Mouse (Mus musculus): ENCODE results near the gene Speer4d. TPM values are rescaled to one million over a fixed set of nuclear protein-coding genes. Genes with fewer than 3 reads are reported as not detected.
"Not testable (repeated sequence)": the region's sequence is repeated elsewhere in the genome, so short reads cannot be mapped to it uniquely, and the experiment has no call there.

Gene Speer4d
- not detected in 2 replicates for polyA plus RNA-seq (2015; fragmentation: Nextera tagmentation; extraction: Ambion mirVana)

DNA sequence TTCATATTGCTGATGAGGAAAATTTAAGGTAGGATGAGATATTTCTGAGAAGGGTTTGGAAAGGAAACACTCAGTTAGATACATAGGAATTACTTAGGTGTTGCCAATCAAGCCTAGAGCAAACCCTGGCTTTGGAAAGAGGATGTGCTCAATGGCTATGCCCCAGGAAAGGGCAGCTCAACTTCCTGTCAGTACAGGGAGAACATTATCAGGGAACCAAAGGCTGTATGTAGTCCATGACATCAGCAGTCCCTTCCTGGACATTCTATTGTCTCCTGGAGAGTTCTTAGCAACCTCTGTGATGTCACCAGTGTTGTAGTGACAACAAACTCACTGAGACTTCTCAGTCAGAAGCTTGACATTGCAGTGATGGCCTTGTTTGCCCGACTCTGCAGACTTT is at the start of gene Speer4d:
Gene Speer4d (plus strand): TSS at position 301 of the 400 bp plus-strand sequence.
- not testable (repeated sequence) for H3K27ac ChIP-seq; ATAC-seq (ENCODE audit: low read depth); H3K27me3 ChIP-seq; H3K4me2 ChIP-seq; H3K4me1 ChIP-seq (replicated peaks); H3K9me3 ChIP-seq (replicated peaks); H3K36me3 ChIP-seq; H3K9ac ChIP-seq; DNase-seq; H3K4me3 ChIP-seq (replicated peaks)
- 33% methylated on average over 1 of the region's 1 CpGs for WGBS (ENCODE audit: insufficient replicate concordance)

DNA sequence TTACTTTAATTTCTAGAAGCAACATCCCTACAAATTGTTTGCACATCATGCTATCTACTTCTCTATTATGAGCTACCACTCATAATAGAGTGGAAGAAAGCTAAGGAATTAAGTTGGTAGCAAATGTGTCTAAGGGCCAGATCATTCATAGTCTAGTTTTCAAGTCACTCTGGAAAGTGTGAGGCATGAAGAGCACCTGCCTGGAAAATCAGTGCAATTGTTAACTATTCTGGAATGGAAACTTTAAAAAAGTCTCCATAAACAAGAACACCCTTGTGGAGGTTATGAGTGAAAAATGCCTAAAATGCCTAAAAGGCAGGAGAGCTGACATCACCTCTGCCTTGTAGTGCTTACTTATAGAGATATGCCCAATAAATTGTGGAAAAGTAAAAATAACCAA is 45.1 kb upstream of the Speer4d start:
- not testable (repeated sequence) for H3K9ac ChIP-seq; H3K27ac ChIP-seq; DNase-seq; ATAC-seq (ENCODE audit: low read depth); H3K9me3 ChIP-seq (replicated peaks); H3K36me3 ChIP-seq; H3K4me3 ChIP-seq (replicated peaks); H3K4me1 ChIP-seq (replicated peaks); H3K4me2 ChIP-seq; H3K27me3 ChIP-seq

DNA sequence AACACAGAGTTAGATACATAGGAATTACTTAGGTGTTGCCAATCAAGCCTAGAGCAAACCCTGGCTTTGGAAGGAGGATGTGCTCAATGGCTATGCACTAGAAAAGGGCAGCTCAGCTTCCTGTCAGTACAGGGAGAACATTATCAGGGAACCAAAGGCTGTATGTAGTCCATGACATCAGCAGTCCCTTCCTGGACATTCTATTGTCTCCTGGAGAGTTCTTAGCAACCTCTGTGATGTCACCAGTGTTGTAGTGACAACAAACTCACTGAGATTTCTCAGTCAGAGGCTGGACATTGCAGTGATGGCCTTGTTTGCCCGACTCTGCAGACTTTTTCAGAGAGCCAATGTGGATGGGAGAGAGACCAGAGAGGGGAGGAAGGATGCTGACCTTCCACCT is 41.8 kb upstream of the Speer4d start, which contains the start of gene Gm21083:
Gene Gm21083 (plus strand): TSS at position 301 of the 400 bp plus-strand sequence.
- not testable (repeated sequence) for ATAC-seq (ENCODE audit: low read depth); H3K4me1 ChIP-seq (replicated peaks); H3K4me3 ChIP-seq (replicated peaks); H3K36me3 ChIP-seq; H3K27ac ChIP-seq; H3K9ac ChIP-seq; DNase-seq; H3K27me3 ChIP-seq; H3K9me3 ChIP-seq (replicated peaks); H3K4me2 ChIP-seq
- WGBS (ENCODE audit: insufficient replicate concordance) = 20% methylated on average over 1 of the region's 1 CpGs

DNA sequence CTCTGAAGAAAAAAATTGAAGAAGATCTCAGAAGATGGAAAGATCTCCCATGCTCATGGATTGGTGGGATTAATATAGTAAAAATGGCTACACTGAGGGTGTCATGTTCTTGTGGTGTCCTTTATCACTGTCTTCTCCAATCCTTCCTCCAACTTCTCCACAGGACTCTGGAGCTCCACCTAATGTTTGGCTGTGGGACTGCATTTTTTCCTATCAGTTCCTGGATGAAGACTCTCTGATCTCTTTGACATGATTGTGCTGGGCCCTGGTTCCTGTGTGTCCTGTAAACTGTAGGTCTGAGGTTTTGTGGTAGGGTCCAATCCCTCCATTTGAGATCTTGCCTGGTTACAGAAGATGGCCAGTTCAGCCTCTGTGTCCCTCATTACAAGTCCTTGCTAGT is 32.5 kb upstream of the Speer4d start:
- not testable (repeated sequence) for H3K4me1 ChIP-seq (replicated peaks); H3K9ac ChIP-seq; H3K27me3 ChIP-seq; H3K9me3 ChIP-seq (replicated peaks); H3K27ac ChIP-seq; DNase-seq; H3K36me3 ChIP-seq; ATAC-seq (ENCODE audit: low read depth); H3K4me2 ChIP-seq; H3K4me3 ChIP-seq (replicated peaks)

DNA sequence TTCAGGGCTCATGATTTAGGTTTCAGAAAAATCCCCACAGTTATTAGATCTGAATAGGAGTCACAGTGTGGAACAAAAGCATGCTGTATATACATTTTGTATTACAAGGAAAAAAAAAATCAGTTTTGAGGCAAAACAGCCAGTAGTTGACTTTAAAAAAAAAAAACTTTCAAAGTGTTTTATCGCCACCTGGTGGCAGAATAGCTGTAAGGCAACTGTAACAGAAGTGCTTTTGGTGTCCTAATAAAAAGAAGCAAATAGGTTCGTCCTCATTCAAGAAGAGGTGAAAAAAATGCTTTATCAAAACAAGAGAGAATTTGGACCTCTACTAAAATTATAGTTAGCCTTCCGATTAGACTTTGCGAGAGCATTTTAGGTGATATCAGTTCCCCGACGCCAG is 30.6 kb upstream of the Speer4d start:
- H3K36me3 ChIP-seq; H3K27ac ChIP-seq; H3K4me1 ChIP-seq (replicated peaks); H3K9ac ChIP-seq; ATAC-seq (ENCODE audit: low read depth); H3K27me3 ChIP-seq; H3K9me3 ChIP-seq (replicated peaks); H3K4me3 ChIP-seq (replicated peaks); DNase-seq; H3K4me2 ChIP-seq: not testable (repeated sequence)
- 31% methylated on average over 6 of the region's 6 CpGs for WGBS (ENCODE audit: insufficient replicate concordance)

DNA sequence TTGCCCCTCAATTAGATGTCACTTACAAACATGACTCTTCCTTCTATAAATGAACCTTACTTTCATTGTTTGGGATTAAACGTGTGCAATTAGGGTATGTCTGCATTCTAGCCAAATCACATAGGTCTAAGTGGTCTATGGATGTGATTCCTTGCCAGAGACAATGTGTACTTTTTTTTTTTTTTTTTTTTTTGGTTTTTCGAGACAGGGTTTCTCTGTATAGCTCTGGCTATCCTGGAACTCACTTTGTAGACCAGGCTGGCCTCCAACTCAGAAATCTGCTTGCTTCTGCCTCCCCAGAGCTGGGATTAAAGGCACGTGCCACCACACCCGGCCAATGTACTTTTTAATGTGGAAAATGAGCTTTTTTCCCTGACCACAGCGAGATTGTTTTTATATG is 28.2 kb upstream of the Speer4d start:
- not testable (repeated sequence) for DNase-seq; H3K4me2 ChIP-seq; H3K9ac ChIP-seq; H3K4me1 ChIP-seq (replicated peaks); H3K9me3 ChIP-seq (replicated peaks); H3K27ac ChIP-seq; ATAC-seq (ENCODE audit: low read depth); H3K27me3 ChIP-seq; H3K36me3 ChIP-seq; H3K4me3 ChIP-seq (replicated peaks)
- WGBS (ENCODE audit: insufficient replicate concordance) = 30% methylated on average over 5 of the region's 5 CpGs

DNA sequence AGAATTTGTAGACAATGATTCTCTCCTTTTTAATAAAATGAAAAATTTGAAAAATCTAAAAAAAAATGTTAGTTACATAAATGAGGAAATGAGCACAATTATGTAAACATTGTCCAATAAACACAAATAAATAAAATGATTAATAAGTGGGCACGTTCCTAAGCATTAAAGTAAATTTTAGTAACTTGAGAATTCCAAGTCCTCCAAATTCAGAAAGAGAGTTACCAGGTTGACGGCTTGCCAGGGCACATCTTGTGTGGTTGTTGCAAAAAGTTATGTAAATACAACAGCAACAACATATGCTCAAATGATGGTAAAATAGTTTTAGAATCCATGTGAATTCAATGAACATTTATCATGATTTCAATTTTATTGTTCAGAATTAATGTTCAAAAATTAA is 27.3 kb upstream of the Speer4d start:
- not testable (repeated sequence) for H3K4me2 ChIP-seq; H3K9me3 ChIP-seq (replicated peaks); H3K9ac ChIP-seq; H3K4me1 ChIP-seq (replicated peaks); H3K36me3 ChIP-seq; H3K27ac ChIP-seq; H3K4me3 ChIP-seq (replicated peaks); H3K27me3 ChIP-seq; ATAC-seq (ENCODE audit: low read depth); DNase-seq
- 50% methylated on average over 2 of the region's 2 CpGs for WGBS (ENCODE audit: insufficient replicate concordance)

DNA sequence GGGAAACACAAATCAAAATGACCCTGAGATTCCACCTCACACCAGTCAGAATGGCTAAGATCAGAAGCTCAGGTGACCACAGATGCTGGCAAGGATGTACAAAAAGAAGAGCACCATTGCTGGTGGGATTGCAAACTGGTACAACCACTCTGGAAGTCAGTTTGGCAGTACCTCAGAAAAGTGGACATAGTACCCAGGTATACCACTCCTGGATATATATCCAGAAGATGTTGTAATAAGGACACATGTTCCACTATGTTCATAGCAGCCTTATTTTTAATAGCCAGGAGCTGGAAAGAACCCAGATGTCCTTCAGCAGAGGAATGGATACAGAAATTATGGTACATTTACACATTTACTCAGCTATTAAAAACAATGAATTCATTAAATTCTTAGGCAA is 20.0 kb upstream of the Speer4d start:
- H3K9me3 ChIP-seq (replicated peaks); ATAC-seq (ENCODE audit: low read depth); H3K4me1 ChIP-seq (replicated peaks); H3K27me3 ChIP-seq; H3K4me2 ChIP-seq; H3K27ac ChIP-seq; H3K36me3 ChIP-seq; H3K9ac ChIP-seq; DNase-seq; H3K4me3 ChIP-seq (replicated peaks): not testable (repeated sequence)

DNA sequence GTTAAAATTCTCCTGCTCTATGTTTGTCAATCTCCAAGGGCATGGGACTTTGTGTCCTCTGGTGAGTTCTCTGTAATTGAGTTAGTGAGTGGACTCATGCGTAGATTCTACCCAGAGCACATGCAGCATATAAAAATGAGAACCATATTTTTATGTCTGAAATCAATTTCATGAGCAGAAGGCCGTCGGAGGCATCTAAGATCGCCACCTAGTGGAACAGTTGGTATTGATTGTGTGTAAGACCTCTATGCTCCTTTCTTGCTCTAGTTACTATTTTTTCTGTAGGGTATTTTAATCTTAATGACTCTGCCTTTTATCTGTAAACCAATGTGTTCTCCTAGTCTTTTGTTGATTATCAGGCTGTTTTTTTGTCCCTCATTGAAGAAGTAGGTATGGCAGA is 18.5 kb upstream of the Speer4d start:
- H3K9me3 ChIP-seq (replicated peaks); H3K4me1 ChIP-seq (replicated peaks); H3K9ac ChIP-seq; H3K27me3 ChIP-seq; H3K4me3 ChIP-seq (replicated peaks); H3K36me3 ChIP-seq; H3K27ac ChIP-seq; H3K4me2 ChIP-seq; DNase-seq; ATAC-seq (ENCODE audit: low read depth): not testable (repeated sequence)
- WGBS (ENCODE audit: insufficient replicate concordance) = 33% methylated on average over 4 of the region's 4 CpGs

DNA sequence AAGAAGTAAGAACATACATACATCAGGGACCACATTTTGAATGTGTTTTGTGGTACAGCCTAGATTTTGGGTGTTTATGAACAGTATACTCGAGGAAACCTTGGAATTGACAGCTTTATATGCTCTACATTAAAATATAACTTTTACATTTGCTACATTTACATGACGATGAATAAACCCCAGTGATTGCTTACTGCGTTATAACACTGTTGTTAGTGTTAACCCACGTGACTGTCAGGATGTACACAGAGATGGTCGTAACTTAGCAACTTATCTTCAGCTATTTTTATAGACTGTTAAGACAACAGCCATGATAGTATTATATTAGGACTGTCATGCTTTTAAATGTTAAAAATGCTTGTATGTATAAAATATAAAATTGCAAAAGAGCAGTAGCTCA is 17.4 kb upstream of the Speer4d start:
- not testable (repeated sequence) for ATAC-seq (ENCODE audit: low read depth); H3K36me3 ChIP-seq; H3K4me2 ChIP-seq; H3K27me3 ChIP-seq; DNase-seq; H3K9me3 ChIP-seq (replicated peaks); H3K27ac ChIP-seq; H3K4me3 ChIP-seq (replicated peaks); H3K4me1 ChIP-seq (replicated peaks); H3K9ac ChIP-seq
- 42% methylated on average over 5 of the region's 5 CpGs for WGBS (ENCODE audit: insufficient replicate concordance)

DNA sequence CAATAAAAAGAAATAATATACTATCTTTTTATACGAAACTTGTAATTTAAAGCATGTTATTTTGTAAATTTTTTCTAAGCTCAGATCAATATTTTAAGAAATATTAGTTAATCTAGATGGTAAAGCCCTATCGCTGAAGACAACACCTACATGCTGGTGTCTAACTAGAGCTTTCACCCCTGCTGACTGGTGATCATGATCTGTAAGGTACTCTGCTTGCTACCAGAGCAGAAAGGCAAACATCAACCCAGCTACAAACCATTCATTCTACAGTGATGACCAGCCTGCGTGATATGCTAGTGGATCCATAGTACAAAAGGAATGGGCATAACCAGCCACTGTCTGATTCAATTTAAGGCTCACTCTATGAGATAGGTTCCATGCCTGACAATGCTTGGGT is 16.9 kb upstream of the Speer4d start:
- 52% methylated on average over 3 of the region's 3 CpGs for WGBS (ENCODE audit: insufficient replicate concordance)
- not testable (repeated sequence) for H3K27ac ChIP-seq

DNA sequence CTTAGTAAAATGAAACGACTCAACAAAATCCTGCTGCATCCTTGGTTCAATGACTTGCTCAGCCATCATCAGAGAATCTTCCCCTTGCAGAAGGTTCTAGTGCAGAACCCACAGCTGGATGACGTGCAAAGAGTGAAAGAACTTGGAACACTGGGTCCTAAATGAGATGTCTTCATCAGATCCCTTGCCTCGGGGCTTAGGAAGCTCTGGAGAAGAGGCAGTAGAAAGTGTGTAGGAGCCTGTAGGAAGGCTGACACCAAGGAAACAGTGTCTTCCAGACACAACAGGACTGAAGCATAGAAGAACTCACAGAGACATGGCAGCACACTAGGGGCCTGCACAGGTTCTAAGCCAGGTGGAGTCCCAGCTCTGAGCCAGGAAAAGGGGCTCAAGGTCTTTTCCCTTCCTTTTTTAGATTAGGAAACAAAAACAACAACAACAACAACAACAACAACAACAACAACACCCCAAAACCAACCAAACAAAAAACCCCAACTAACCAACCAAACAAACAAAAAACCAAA is 16.4 kb upstream of the Speer4d start:
- not testable (repeated sequence) for ATAC-seq (ENCODE audit: low read depth); H3K36me3 ChIP-seq; DNase-seq; H3K9me3 ChIP-seq (replicated peaks); H3K9ac ChIP-seq; H3K4me3 ChIP-seq (replicated peaks); H3K4me2 ChIP-seq; H3K27me3 ChIP-seq; H3K27ac ChIP-seq; H3K4me1 ChIP-seq (replicated peaks)
- WGBS (ENCODE audit: insufficient replicate concordance) = 36% methylated on average over 3 of the region's 3 CpGs

More for the DNA sequence above, 16.9 kb upstream of the Speer4d start:
- H3K36me3 ChIP-seq; H3K4me2 ChIP-seq; H3K4me1 ChIP-seq (replicated peaks); H3K9ac ChIP-seq; H3K4me3 ChIP-seq (replicated peaks); H3K9me3 ChIP-seq (replicated peaks); H3K27me3 ChIP-seq; DNase-seq; ATAC-seq (ENCODE audit: low read depth): not testable (repeated sequence)

All from liver, embryonic 13.5 days (tissue).